Comparison of ENCODE assay signal across 9 mouse cellular contexts in genomic region chr8:46941295-46941694, GRCm38 (mm10). TPM values are rescaled to one million over a fixed set of nuclear protein-coding genes. Genes with fewer than 3 reads are reported as not detected.
DNase-seq lines count a peak whose midpoint lies in the region; ATAC-seq and TF ChIP-seq lines count a peak whose summit lies in the region.
"Had no signal": no experiment of that assay in that cellular context is flagged by ENCODE, and none has a peak within 500 bp of the region (broad histone marks: within the 10 kb centered on the region; RNA-seq: fewer than 3 reads in every experiment).

No protein-coding gene starts in this region.

- H3K27me3 ChIP-seq in forebrain, embryonic 16.5 days (replicated peaks; ENCODE audit: control insufficient read depth, insufficient read depth, low read length): no peaks in the 10 kb centered on the region

- WGBS in forebrain, embryonic 16.5 days: 85% methylated on average over 11 of the region's 11 CpGs

- H3K4me2 ChIP-seq in forebrain, embryonic 16.5 days (ENCODE audit: low read length): no peak overlapping the region

- intact Hi-C loops in left cerebral cortex, adult 2 months (cut with DNase I): no loop called here
- intact Hi-C loops in left cerebral cortex, postnatal 4 days (cut with DNase I): no loop called here

- H3K27ac ChIP-seq in left cerebral cortex, adult 2 months: peak overlapping the region; percentile 48
- H3K27ac ChIP-seq in forebrain, embryonic 16.5 days (ENCODE audit: low read length): no peak overlapping the region
- H3K27ac ChIP-seq: liver, embryonic 14.5 days had no signal

- H3K9ac ChIP-seq in forebrain, embryonic 16.5 days (replicated peaks; ENCODE audit: low read depth, low read length): no peak overlapping the region
- H3K9ac ChIP-seq: liver, embryonic 14.5 days had no signal

- no peak for TF ChIP-seq CTCF in left cerebral cortex, adult 2 months (IDR thresholded peaks at IDR 0.05)

- ATAC-seq in activated CD4-positive, CD25-positive, alpha-beta regulatory T cell, adult 4 months: peak; percentile 84
- ATAC-seq in neutrophil, adult 5-6 weeks (ENCODE audit: extremely low read depth, insufficient number of reproducible peaks, low FRiP score, poor library complexity, severe bottlenecking): peak; percentile 86
- no peak for ATAC-seq in forebrain, embryonic 16.5 days

- no peaks in the 10 kb centered on the region for H3K9me3 ChIP-seq in forebrain, embryonic 16.5 days (ENCODE audit: control insufficient read depth, low read length)

- no peaks in the 10 kb centered on the region for H3K36me3 ChIP-seq in forebrain, embryonic 16.5 days (ENCODE audit: control insufficient read depth, insufficient read depth)

- no peaks in the 10 kb centered on the region for H3K4me1 ChIP-seq in forebrain, embryonic 16.5 days (replicated peaks; ENCODE audit: control insufficient read depth, insufficient read depth, low read length)

- no peak overlapping the region for H3K4me3 ChIP-seq in left cerebral cortex, adult 2 months
- no peak overlapping the region for H3K4me3 ChIP-seq in forebrain, embryonic 16.5 days (replicated peaks; ENCODE audit: low read length)

- no peak for DNase-seq in left cerebral cortex, adult 2 months (ENCODE audit: extremely low spot score in 1 of 2, low spot score in 2 of 2)
- DNase-seq in left cerebral cortex, postnatal 4 days: no peak
- DNase-seq in heart, adult 9 months (ENCODE audit: low spot score in 2 of 2): peak; percentile 85 to 88
- DNase-seq in kidney, postnatal 10 days: peak; percentile 74
- no peak for DNase-seq in right cerebral cortex, adult 18-20 months

RNA-seq across cellular contexts. Expression of gene Enpp6, which starts 45.4 kb away (rescaled TPM):
- 1 to 10 TPM; 3.1 to 4.5 TPM for total RNA-seq in left cerebral cortex, adult 2 months (2021)
- total RNA-seq in left cerebral cortex, postnatal 4 days (2021): 1 to 10 TPM; 1.8 to 2.5 TPM
- under 1 TPM; 0.46 to 0.68 TPM for polyA plus RNA-seq in activated CD4-positive, CD25-positive, alpha-beta regulatory T cell, adult 4 months (2017; shearing (Covaris generic))
- total RNA-seq in neutrophil, adult 5-6 weeks (2017): 0.25 TPM in 1 of 2 replicates, not detected in the other
- 0.11 and 0.35 TPM in 2 replicates for polyA plus RNA-seq in forebrain, embryonic 16.5 days (2015; fragmentation: Nextera tagmentation; extraction: Ambion mirVana)

Comparison
In these comparisons a context has a peak if more than half of its experiments do, and no peak if none do; other contexts are left out.
1. DNase-seq: peak in heart, adult 9 months (2 of 2) and kidney, postnatal 10 days (single experiment); none in left cerebral cortex, adult 2 months (0 of 2), left cerebral cortex, postnatal 4 days (single experiment) and right cerebral cortex, adult 18-20 months (single experiment).